ENCODE assay signal across 13 mouse cellular contexts in genomic region chr9:72808586-72808985, GRCm38 (mm10). TPM values are rescaled to one million over a fixed set of nuclear protein-coding genes. Genes with fewer than 3 reads are reported as not detected.
DNase-seq lines count a peak whose midpoint lies in the region; ATAC-seq and TF ChIP-seq lines count a peak whose summit lies in the region.
"Had no signal": no experiment of that assay in that cellular context is flagged by ENCODE, and none has a peak within 500 bp of the region (broad histone marks: within the 10 kb centered on the region; RNA-seq: fewer than 3 reads in every experiment).

No protein-coding gene starts in this region.

- DNase-seq in heart, postnatal 0 days (ENCODE audit: low spot score) = no peak
- DNase-seq in heart, adult 18-20 months = no peak
- DNase-seq in embryonic facial prominence, embryonic 14.5 days (ENCODE audit: low spot score) = no peak
- DNase-seq in urinary bladder, postnatal 25 days (ENCODE audit: low spot score) = no peak
- DNase-seq in gastrocnemius, adult 2 months = no peak
- DNase-seq in ovary, adult 18-20 months (ENCODE audit: low spot score) = no peak
- DNase-seq: adrenal gland, adult 2 months; cerebellum, adult 8-10 months; layer of hippocampus, postnatal 36 days; liver, postnatal 0 days; right cerebral cortex, postnatal 4 days had no signal

- H3K4me2 ChIP-seq in heart, postnatal 0 days (ENCODE audit: low read depth, low read length) = peak overlapping the region; percentile 96; the same call in 1 of the 2 replicates
- peak overlapping the region; percentile 100 for H3K4me2 ChIP-seq in embryonic facial prominence, embryonic 14.5 days (ENCODE audit: low read depth, low read length)
- peak overlapping the region; percentile 100 for H3K4me2 ChIP-seq in limb, embryonic 12.5 days

- no peak overlapping the region for H3ac ChIP-seq in C2C12 (ENCODE audit: control insufficient read depth, insufficient read length, low read depth)

- no peak overlapping the region for H3K4me3 ChIP-seq in heart, postnatal 0 days (ENCODE audit: low read depth, low read length)
- no peak overlapping the region for H3K4me3 ChIP-seq in C2C12 (ENCODE audit: insufficient read depth, poor library complexity, severe bottlenecking)
- H3K4me3 ChIP-seq in embryonic facial prominence, embryonic 14.5 days (ENCODE audit: low read depth, low read length) = peak overlapping the region; percentile 79
- H3K4me3 ChIP-seq in limb, embryonic 12.5 days (replicated peaks) = peak overlapping the region; percentile 82; the same call in 1 of the 2 replicates
- H3K4me3 ChIP-seq in gastrocnemius, adult 2 months = no peak overlapping the region

- H3K27ac ChIP-seq in heart, postnatal 0 days (ENCODE audit: low read depth) = no peak overlapping the region
- H3K27ac ChIP-seq in embryonic facial prominence, embryonic 14.5 days (replicated peaks; ENCODE audit: low read depth, low read length) = 0 out of 2 replicates have a peak overlapping the region, but pooled peaks have one; percentile 83
- H3K27ac ChIP-seq in limb, embryonic 12.5 days = no peak overlapping the region
- no peak overlapping the region for H3K27ac ChIP-seq in gastrocnemius, adult 2 months

- H3K9ac ChIP-seq in heart, postnatal 0 days (replicated peaks; ENCODE audit: low read depth, low read length) = no peak overlapping the region
- H3K9ac ChIP-seq in embryonic facial prominence, embryonic 14.5 days (ENCODE audit: low read depth, low read length) = peak overlapping the region; percentile 86; the same call in 1 of the 2 replicates
- H3K9ac ChIP-seq in limb, embryonic 12.5 days (replicated peaks) = no peak overlapping the region
- H3K9ac ChIP-seq: liver, postnatal 0 days had no signal

- H3K9me3 ChIP-seq in heart, postnatal 0 days (replicated peaks; ENCODE audit: control insufficient read depth, low read length) = no peaks in the 10 kb centered on the region
- H3K9me3 ChIP-seq in embryonic facial prominence, embryonic 14.5 days (ENCODE audit: control insufficient read depth, low read length) = no peaks in the 10 kb centered on the region
- no peaks in the 10 kb centered on the region for H3K9me3 ChIP-seq in limb, embryonic 12.5 days

- WGBS in heart, postnatal 0 days = 75% methylated on average over 3 of the region's 3 CpGs
- 22% methylated on average over 3 of the region's 3 CpGs for WGBS in embryonic facial prominence, embryonic 14.5 days
- 7% methylated on average over 3 of the region's 3 CpGs for WGBS in limb, embryonic 12.5 days

- no peak for TF ChIP-seq EP300 in heart, postnatal 0 days (IDR thresholded peaks at IDR 0.05; ENCODE audit: low read depth)

- H3K79me3 ChIP-seq in C2C12 (ENCODE audit: low read depth) = no peaks in the 10 kb centered on the region

- no peak for ATAC-seq in heart, postnatal 0 days (ENCODE audit: insufficient read depth, low read depth)
- no peak for ATAC-seq in embryonic facial prominence, embryonic 14.5 days (ENCODE audit: low read depth)
- no peak for ATAC-seq in limb, embryonic 12.5 days (ENCODE audit: insufficient number of reproducible peaks, insufficient read depth, low FRiP score, low TSS enrichment, low read depth)
- ATAC-seq: liver, postnatal 0 days had no signal

- no peaks in the 10 kb centered on the region for H3K27me3 ChIP-seq in heart, postnatal 0 days (ENCODE audit: control insufficient read depth, insufficient read depth, low read length)
- H3K27me3 ChIP-seq in C2C12 (ENCODE audit: control insufficient read depth, insufficient read depth, insufficient read length) = no peaks in the 10 kb centered on the region
- H3K27me3 ChIP-seq in embryonic facial prominence, embryonic 14.5 days (replicated peaks; ENCODE audit: control insufficient read depth, insufficient read depth, low read length) = no peaks in the 10 kb centered on the region
- peaks cover 21% of the 10 kb centered on the region for H3K27me3 ChIP-seq in limb, embryonic 12.5 days

- intact Hi-C loops in gastrocnemius, adult 2 months (cut with DNase I) = loop anchor here (5.0 kb wide), 1 partner anchor 74 kb away; no protein-coding TSS in a partner anchor

- 0 out of 2 replicates have a peak, but pooled peaks cover 18% of the 10 kb centered on the region for H3K4me1 ChIP-seq in heart, postnatal 0 days (ENCODE audit: control insufficient read depth, insufficient read depth)
- peaks cover 13% of the 10 kb centered on the region; the same call in 1 of the 2 replicates for H3K4me1 ChIP-seq in embryonic facial prominence, embryonic 14.5 days (ENCODE audit: control insufficient read depth, insufficient read depth, low read length)
- H3K4me1 ChIP-seq in limb, embryonic 12.5 days (replicated peaks) = peaks cover 41% of the 10 kb centered on the region

- no peaks in the 10 kb centered on the region for H3K36me3 ChIP-seq in heart, postnatal 0 days (replicated peaks; ENCODE audit: control insufficient read depth, insufficient read depth, low read length)
- no peaks in the 10 kb centered on the region for H3K36me3 ChIP-seq in C2C12 (ENCODE audit: control insufficient read depth, insufficient read depth)
- no peaks in the 10 kb centered on the region for H3K36me3 ChIP-seq in embryonic facial prominence, embryonic 14.5 days (ENCODE audit: control insufficient read depth, insufficient read depth, low read length)
- no peaks in the 10 kb centered on the region for H3K36me3 ChIP-seq in limb, embryonic 12.5 days

- no peaks in the 10 kb centered on the region for H3K79me2 ChIP-seq in C2C12 (ENCODE audit: control insufficient read depth, insufficient read depth)

- TF ChIP-seq CTCF in heart, postnatal 0 days (IDR thresholded peaks at IDR 0.05; ENCODE audit: low read depth) = no peak
- no peak for TF ChIP-seq CTCF in C2C12 (IDR thresholded peaks at IDR 0.05; ENCODE audit: control insufficient read depth, insufficient read depth, insufficient read length)
- TF ChIP-seq CTCF in gastrocnemius, adult 2 months (IDR thresholded peaks at IDR 0.05) = no peak

TF ChIP-seq in C2C12, 6 proteins besides CTCF, POLR2A, EP300 and RAD21:
- TF ChIP-seq CEBPB (IDR thresholded peaks at IDR 0.05; ENCODE audit: low read depth) = peak; percentile 9
- no peak for TF ChIP-seq FOSL1 (IDR thresholded peaks at IDR 0.05; ENCODE audit: insufficient read depth, low read length, poor library complexity, severe bottlenecking)

RNA-seq across cellular contexts. Expression of gene Prtg, which starts 1.9 kb away (rescaled TPM):
- total RNA-seq in heart, postnatal 0 days (2014; rRNA removed; ENCODE audit: low replicate concordance) = 0.04 and 0.73 TPM in 2 replicates
- 0.15 and 0.31 TPM in 2 replicates for polyA plus RNA-seq in heart, postnatal 0 days (2015; fragmentation: Nextera tagmentation; extraction: Ambion mirVana)
- total RNA-seq in heart, adult 18-20 months (2021) = under 1 TPM in 1 of 2 experiments, not detected in 1; 0.02 TPM
- polyA plus RNA-seq in C2C12 (2012; fragmentation: generic; extraction: Trizol) = 0.59 TPM
- 1.3 and 1.4 TPM in 2 replicates for polyA plus RNA-seq in embryonic facial prominence, embryonic 14.5 days (2014; fragmentation: Nextera tagmentation; extraction: Ambion mirVana)
- 0.91 and 0.95 TPM in 2 replicates for polyA plus RNA-seq in limb, embryonic 12.5 days (2016; fragmentation: Nextera tagmentation; extraction: Ambion mirVana)
- total RNA-seq in gastrocnemius, adult 2 months (2021) = under 1 TPM; 0.15 to 0.31 TPM

Comparison
In these comparisons a context has a peak if more than half of its experiments do, and no peak if none do; other contexts are left out.
1. H3K4me3 ChIP-seq: peak in embryonic facial prominence, embryonic 14.5 days (single experiment) and limb, embryonic 12.5 days (single experiment); none in heart, postnatal 0 days (single experiment), C2C12 (single experiment) and gastrocnemius, adult 2 months (single experiment).
2. Peak in every context shown above with its lines, with median percentiles within 50 percentile points of each other: H3K4me2 ChIP-seq.